Mouse (Mus musculus): Measurements from ENCODE around the gene Olfr1497. TPM values are rescaled to one million over a fixed set of nuclear protein-coding genes. Genes with fewer than 3 reads are reported as not detected.
"Not testable (repeated sequence)": the region's sequence is repeated elsewhere in the genome, so short reads cannot be mapped to it uniquely, and the experiment has no call there.

Gene Olfr1497
- not detected in 3 replicates for total RNA-seq (2017)

GRCm38 (mm10) chr19:13798102-13798501, at the start of gene Olfr1497:
Olfr1497 (minus strand) TSS chr19:13798202.
- ATAC-seq (replicated peaks; ENCODE audit: insufficient number of reproducible peaks, low FRiP score, low TSS enrichment, poor library complexity, severe bottlenecking), result no peak

GRCm38 (mm10) chr19:13830388-13830787, 32.4 kb upstream of the Olfr1497 start, which contains the start of gene Olfr1500:
Olfr1500 (minus strand) TSS chr19:13830488.
- no peak for ATAC-seq (replicated peaks; ENCODE audit: insufficient number of reproducible peaks, low FRiP score, low TSS enrichment, poor library complexity, severe bottlenecking)

GRCm38 (mm10) chr19:13828447-13828846, 30.4 kb upstream of the Olfr1497 start:
- ATAC-seq (replicated peaks; ENCODE audit: insufficient number of reproducible peaks, low FRiP score, low TSS enrichment, poor library complexity, severe bottlenecking), result no peak

GRCm38 (mm10) chr19:13820847-13821246, 22.8 kb upstream of the Olfr1497 start:
- ATAC-seq (replicated peaks; ENCODE audit: insufficient number of reproducible peaks, low FRiP score, low TSS enrichment, poor library complexity, severe bottlenecking), result no peak

GRCm38 (mm10) chr19:13819347-13819746, 21.3 kb upstream of the Olfr1497 start, which contains the start of gene Olfr1499:
Olfr1499 (minus strand) TSS chr19:13819447.
- no peak for ATAC-seq (replicated peaks; ENCODE audit: insufficient number of reproducible peaks, low FRiP score, low TSS enrichment, poor library complexity, severe bottlenecking)

- ATAC-seq (replicated peaks; ENCODE audit: insufficient number of reproducible peaks, low FRiP score, low TSS enrichment, poor library complexity, severe bottlenecking), result no peak
Measured at GRCm38 (mm10) chr19:13818827-13819226, 20.8 kb upstream of the Olfr1497 start.

- ATAC-seq (replicated peaks; ENCODE audit: insufficient number of reproducible peaks, low FRiP score, low TSS enrichment, poor library complexity, severe bottlenecking), result no peak
Measured at GRCm38 (mm10) chr19:13812823-13813222, 14.8 kb upstream of the Olfr1497 start.

- ATAC-seq (replicated peaks; ENCODE audit: insufficient number of reproducible peaks, low FRiP score, low TSS enrichment, poor library complexity, severe bottlenecking), result not testable (repeated sequence)
Measured at GRCm38 (mm10) chr19:13805486-13805885, 7.5 kb upstream of the Olfr1497 start.

GRCm38 (mm10) chr19:13777578-13777977, 20.4 kb downstream of the Olfr1497 start, which contains the start of gene Olfr1496:
Olfr1496 (plus strand) TSS chr19:13777878.
- ATAC-seq (replicated peaks; ENCODE audit: insufficient number of reproducible peaks, low FRiP score, low TSS enrichment, poor library complexity, severe bottlenecking), result no peak

- ATAC-seq (replicated peaks; ENCODE audit: insufficient number of reproducible peaks, low FRiP score, low TSS enrichment, poor library complexity, severe bottlenecking), result 0 out of 2 replicates have a peak, but pooled peaks have one; percentile 17
Measured at GRCm38 (mm10) chr19:13768565-13769276, 29.3 kb downstream of the Olfr1497 start.

- no peak for ATAC-seq (replicated peaks; ENCODE audit: insufficient number of reproducible peaks, low FRiP score, low TSS enrichment, poor library complexity, severe bottlenecking)
Measured at GRCm38 (mm10) chr19:13764306-13764705, 33.7 kb downstream of the Olfr1497 start, which contains the start of gene Olfr1495. Olfr1495 (plus strand) TSS chr19:13764606.

- no peak for ATAC-seq (replicated peaks; ENCODE audit: insufficient number of reproducible peaks, low FRiP score, low TSS enrichment, poor library complexity, severe bottlenecking)
Measured at GRCm38 (mm10) chr19:13749366-13749765, 48.6 kb downstream of the Olfr1497 start.

Other genes with a start within 250 kb of the Olfr1497 start
- gene Olfr1484, start 214.7 kb downstream of the Olfr1497 start, total RNA-seq (2017), result not detected in 3 replicates
- gene Olfr1487, start 180.8 kb downstream of the Olfr1497 start, total RNA-seq (2017), result not detected in 3 replicates
- gene Olfr1489, start 166.6 kb downstream of the Olfr1497 start, total RNA-seq (2017), result not detected in 3 replicates
- not detected in 3 replicates for gene Olfr1490, start 147.1 kb downstream of the Olfr1497 start, total RNA-seq (2017)
- gene Olfr1491, start 100.9 kb downstream of the Olfr1497 start, total RNA-seq (2017), result not detected in 3 replicates
- gene Olfr1493-ps1, start 74.9 kb downstream of the Olfr1497 start, total RNA-seq (2017), result not detected in 3 replicates
- not detected in 3 replicates for gene Olfr1494, start 58.5 kb downstream of the Olfr1497 start, total RNA-seq (2017)
- gene Olfr1495, start 33.6 kb downstream of the Olfr1497 start, total RNA-seq (2017), result not detected in 3 replicates
- gene Olfr1496, start 20.3 kb downstream of the Olfr1497 start, total RNA-seq (2017), result not detected in 3 replicates
- not detected in 3 replicates for gene Olfr1499, start 21.2 kb upstream of the Olfr1497 start, total RNA-seq (2017)
- gene Olfr1500, start 32.3 kb upstream of the Olfr1497 start, total RNA-seq (2017), result not detected in 3 replicates
- not detected in 3 replicates for gene Olfr1501, start 52.5 kb upstream of the Olfr1497 start, total RNA-seq (2017)
- gene Olfr1502, start 63.6 kb upstream of the Olfr1497 start, total RNA-seq (2017), result not detected in 3 replicates
- gene Olfr1504, start 99.7 kb upstream of the Olfr1497 start, total RNA-seq (2017), result not detected in 3 replicates
- gene Olfr1505, start 115.3 kb upstream of the Olfr1497 start, total RNA-seq (2017), result not detected in 3 replicates

Measured in monocyte, adult 5-6 weeks (primary cell).